Mouse (Mus musculus): ENCODE data around the gene Rorb.

- no peak for TF ChIP-seq POLR2A (IDR thresholded peaks at IDR 0.05; ENCODE audit: borderline replicate concordance, extremely low read depth, low read depth, low read length)
- TF ChIP-seq CTCF (IDR thresholded peaks at IDR 0.05; ENCODE audit: insufficient read depth, low read length): no peak
Measured at GRCm38 (mm10) chr19:19110011-19110768, 806 bp downstream of the Rorb start.
